Mouse (Mus musculus) spleen, postnatal 0 days (tissue): ENCODE measurements around the gene Ifnl3. TPM values are rescaled to one million over a fixed set of nuclear protein-coding genes. Genes with fewer than 3 reads are reported as not detected.

Source experiments
- polyA plus RNA-seq: library from polyadenylated mRNA; unstranded; fragments of >200 nt; fragmentation: Nextera tagmentation; extraction: Ambion mirVana; gene quantifications from 2 replicates; pipeline ENCODE4 v1.2.1, GENCODE M21; 2015

Ifnl3 gene
- polyA plus RNA-seq = not detected in 2 replicates

GRCm38 (mm10) chr7:28522536-28522935 is at the start of gene Ifnl3:
Gene Ifnl3 (plus strand): TSS chr7:28522836.

GRCm38 (mm10) chr7:28510405-28510974 is 12.1 kb upstream of the Ifnl3 start, which contains the start of gene Ifnl2:
Gene Ifnl2 (minus strand): TSS chr7:28510455.

GRCm38 (mm10) chr7:28540526-28540925 is 17.9 kb downstream of the Ifnl3 start, which contains the start of gene Sycn:
Gene Sycn (plus strand): TSS chr7:28540885.

GRCm38 (mm10) chr7:28547154-28547553 is 24.5 kb downstream of the Ifnl3 start, which contains the start of gene Nccrp1:
Gene Nccrp1 (minus strand): TSS chr7:28547254.

Other genes with a start within 250 kb of the Ifnl3 start
- 4.4 and 5.9 TPM in 2 replicates for gene Eid2b, start 245.1 kb upstream of the Ifnl3 start, polyA plus RNA-seq
- 0.15 TPM in 1 of 2 replicates, not detected in the other for gene Selenov, start 231.7 kb upstream of the Ifnl3 start, polyA plus RNA-seq
- not detected in 2 replicates for gene Dll3, start 220.6 kb upstream of the Ifnl3 start, polyA plus RNA-seq
- 85.5 and 94.2 TPM in 2 replicates for gene Timm50, start 210.8 kb upstream of the Ifnl3 start, polyA plus RNA-seq
- 30.5 and 35.4 TPM in 2 replicates for gene Supt5, start 184.1 kb upstream of the Ifnl3 start, polyA plus RNA-seq
- gene Rps16, start 172.2 kb upstream of the Ifnl3 start, polyA plus RNA-seq = 1,177 and 1,190 TPM in 2 replicates
- gene Plekhg2, start 150.2 kb upstream of the Ifnl3 start, polyA plus RNA-seq = 18.9 and 22.0 TPM in 2 replicates
- 14.2 and 15.8 TPM in 2 replicates for gene Zfp36, start 142.6 kb upstream of the Ifnl3 start, polyA plus RNA-seq
- gene Med29, start 130.1 kb upstream of the Ifnl3 start, polyA plus RNA-seq = 21.9 and 23.0 TPM in 2 replicates
- gene Paf1, start 129.9 kb upstream of the Ifnl3 start, polyA plus RNA-seq = 31.6 and 33.8 TPM in 2 replicates
- 149 and 179 TPM in 2 replicates for gene Gmfg, start 85.4 kb upstream of the Ifnl3 start, polyA plus RNA-seq
- 0.42 and 0.49 TPM in 2 replicates for gene Lrfn1, start 70.9 kb upstream of the Ifnl3 start, polyA plus RNA-seq
- gene Ifnl2, start 12.4 kb upstream of the Ifnl3 start, polyA plus RNA-seq = not detected in 2 replicates
- 25.7 and 72.8 TPM in 2 replicates for gene Sycn, start 18.0 kb downstream of the Ifnl3 start, polyA plus RNA-seq
- not detected in 2 replicates for gene Nccrp1, start 24.4 kb downstream of the Ifnl3 start, polyA plus RNA-seq
- gene Samd4b, start 75.3 kb downstream of the Ifnl3 start, polyA plus RNA-seq = 6.6 and 8.0 TPM in 2 replicates
- 8.8 and 9.8 TPM in 2 replicates for gene Pak4, start 75.3 kb downstream of the Ifnl3 start, polyA plus RNA-seq
- not detected in 2 replicates for gene Acp7, start 108.5 kb downstream of the Ifnl3 start, polyA plus RNA-seq
- gene Fbxo27, start 170.0 kb downstream of the Ifnl3 start, polyA plus RNA-seq = 0.30 and 1.4 TPM in 2 replicates
- gene Fbxo17, start 194.0 kb downstream of the Ifnl3 start, polyA plus RNA-seq = 3.4 and 4.0 TPM in 2 replicates
- gene Mrps12, start 219.0 kb downstream of the Ifnl3 start, polyA plus RNA-seq = 95.7 and 96.0 TPM in 2 replicates
- gene Sars2, start 219.2 kb downstream of the Ifnl3 start, polyA plus RNA-seq = 12.4 and 13.7 TPM in 2 replicates
- not detected in 2 replicates for gene Ccer2, start 233.3 kb downstream of the Ifnl3 start, polyA plus RNA-seq
- 32.7 and 34.8 TPM in 2 replicates for gene Sirt2, start 243.9 kb downstream of the Ifnl3 start, polyA plus RNA-seq
- gene Nfkbib, start 244.7 kb downstream of the Ifnl3 start, polyA plus RNA-seq = 29.1 and 31.6 TPM in 2 replicates